Mouse (Mus musculus) cortical plate, adult 2 months (tissue): ENCODE measurements at regions not wholly inside any gene's neighbourhood (a gene's known extent, or its start where the extent isn't known, plus 50 kb on each side); places are given as distances from the start of the nearest gene placed in this dataset.

Experiments used
- CTCF ChIP-seq: fragments of 200-500 bp; IDR thresholded peaks from 2 replicates; pipeline ENCODE4 v1.5.1; 2011; ENCODE audit warnings: mild to moderate bottlenecking, control low read depth, low read length; ENCODE audit not compliant: insufficient read depth; ENCODE audit errors: extremely low read depth
- POLR2A ChIP-seq: fragments of 200-500 bp; IDR thresholded peaks from 2 replicates; pipeline ENCODE4 v1.6.1; 2011; ENCODE audit warnings: mild to moderate bottlenecking, low read length, control low read depth; ENCODE audit not compliant: insufficient read depth; ENCODE audit errors: extremely low read depth

- TF ChIP-seq CTCF (no peak), POLR2A (no peak)
Observed at GRCm38 (mm10) chr14:24767964-24768363, 281.0 kb downstream of the Rps24 start.
